Mouse (Mus musculus) forebrain, embryonic 16.5 days (tissue): ENCODE results near the gene Dpysl5. TPM values are rescaled to one million over a fixed set of nuclear protein-coding genes. Genes with fewer than 3 reads are reported as not detected.
"Not testable (repeated sequence)": the region's sequence is repeated elsewhere in the genome, so short reads cannot be mapped to it uniquely, and the experiment has no call there.

Source experiments
- ATAC-seq: fragments of 200-750 bp; cut with Nextera tagmentation; 2 replicates; pipeline ENCODE4 v1.8.0; 2017; ENCODE audit warnings: mild to moderate bottlenecking, moderate library complexity
- H3K27ac ChIP-seq: fragments of 300-500 bp; sonication (generic); 2 replicates; pipeline ENCODE4 v1.5.1; 2014; ENCODE audit warnings: low read length, control low read depth
- H3K27me3 ChIP-seq: fragments of 300-500 bp; sonication (generic); replicated peaks from 2 replicates; pipeline ENCODE4 v1.6.1; 2014; ENCODE audit warnings: low read length; ENCODE audit not compliant: control insufficient read depth, insufficient read depth
- H3K36me3 ChIP-seq: fragments of 300-500 bp; sonication (generic); 2 replicates; pipeline ENCODE4 v1.6.1; 2014; ENCODE audit not compliant: control insufficient read depth, insufficient read depth
- H3K4me1 ChIP-seq: fragments of 300-500 bp; sonication (generic); replicated peaks from 2 replicates; pipeline ENCODE4 v1.6.1; 2014; ENCODE audit warnings: low read length; ENCODE audit not compliant: control insufficient read depth, insufficient read depth
- H3K4me2 ChIP-seq: fragments of 300-500 bp; sonication (generic); 2 replicates; pipeline ENCODE4 v1.6.1; 2014; ENCODE audit warnings: mild to moderate bottlenecking, low read length, control low read depth
- H3K4me3 ChIP-seq: fragments of 300-500 bp; sonication (generic); replicated peaks from 2 replicates; pipeline ENCODE4 v1.5.1; 2014; ENCODE audit warnings: mild to moderate bottlenecking, low read length, control low read depth
- H3K9ac ChIP-seq: fragments of 300-500 bp; sonication (generic); replicated peaks from 2 replicates; pipeline ENCODE4 v1.6.1; 2014; ENCODE audit warnings: low read depth, low read length, control low read depth
- H3K9me3 ChIP-seq: fragments of 300-500 bp; sonication (generic); 2 replicates; pipeline ENCODE4 v1.6.1; 2016; ENCODE audit warnings: low read length; ENCODE audit not compliant: control insufficient read depth
- WGBS: fragments of 180-500 bp; shearing (Covaris S2); extraction: QIAGEN DNeasy Blood & Tissue Kit; methylation state at CpG from one replicate; pipeline ENCODE4 v1.1.7; 2014; 5-methylcytosine and 5-hydroxymethylcytosine counted together
- polyA plus RNA-seq: library from polyadenylated mRNA; unstranded; fragments of >200 nt; fragmentation: Nextera tagmentation; extraction: Ambion mirVana; gene quantifications from 2 replicates; pipeline ENCODE4 v1.2.1, GENCODE M21; 2015

Dpysl5 gene
- polyA plus RNA-seq, 1 experiment from 2014 or later = 278 TPM

- no peak for ATAC-seq
- no peaks in the 10 kb centered on the region for H3K27me3 ChIP-seq
These were observed 10.9 kb upstream of the Dpysl5 start for GRCm38 (mm10) chr5:30700361-30701000.

GRCm38 (mm10) chr5:30701373-30701772 is 10.0 kb upstream of the Dpysl5 start:
- not testable (repeated sequence) for H3K4me1 ChIP-seq, H3K27ac ChIP-seq, H3K9me3 ChIP-seq, H3K27me3 ChIP-seq, ATAC-seq, H3K4me3 ChIP-seq, H3K36me3 ChIP-seq, H3K4me2 ChIP-seq, H3K9ac ChIP-seq
- WGBS = 36% methylated on average over 4 of the region's 4 CpGs

More at GRCm38 (mm10) chr5:30700361-30701000, 10.9 kb upstream of the Dpysl5 start:
- no peaks in the 10 kb centered on the region for H3K4me1 ChIP-seq
- H3K27ac ChIP-seq = no peak overlapping the region
- 84% methylated on average over 8 of the region's 8 CpGs for WGBS
- no peak overlapping the region for H3K4me3 ChIP-seq
- no peak overlapping the region for H3K4me2 ChIP-seq
- H3K9ac ChIP-seq = no peak overlapping the region
- H3K36me3 ChIP-seq = no peaks in the 10 kb centered on the region
- no peaks in the 10 kb centered on the region for H3K9me3 ChIP-seq

- no peak overlapping the region for H3K9ac ChIP-seq
- no peak overlapping the region for H3K27ac ChIP-seq
- no peaks in the 10 kb centered on the region for H3K27me3 ChIP-seq
- no peaks in the 10 kb centered on the region for H3K36me3 ChIP-seq
- ATAC-seq = no peak
- WGBS = 94% methylated on average over 3 of the region's 3 CpGs
- no peaks in the 10 kb centered on the region for H3K9me3 ChIP-seq
- H3K4me3 ChIP-seq = no peak overlapping the region
- no peaks in the 10 kb centered on the region for H3K4me1 ChIP-seq
- no peak overlapping the region for H3K4me2 ChIP-seq
These were observed 9.5 kb upstream of the Dpysl5 start for GRCm38 (mm10) chr5:30701866-30702265.

GRCm38 (mm10) chr5:30709744-30710383 is 1.5 kb upstream of the Dpysl5 start:
- Histone ChIP-seq H3K4me2 (no peak overlapping the region; the same call in 1 of the 2 replicates), H3K27ac (no peak overlapping the region), H3K4me3 (no peak overlapping the region), H3K36me3 (no peaks in the 10 kb centered on the region), H3K9me3 (no peaks in the 10 kb centered on the region), H3K27me3 (no peaks in the 10 kb centered on the region), H3K9ac (no peak overlapping the region), H3K4me1 (peaks cover 14% of the 10 kb centered on the region)
- 9% methylated on average over 13 of the region's 13 CpGs for WGBS
- ATAC-seq = no peak

- peak overlapping the region; percentile 95; the same call in 1 of the 2 replicates for H3K9ac ChIP-seq
- no peak for ATAC-seq
- peaks cover 21% of the 10 kb centered on the region for H3K4me1 ChIP-seq
- no peaks in the 10 kb centered on the region for H3K27me3 ChIP-seq
- WGBS = 25% methylated on average over 8 of the region's 8 CpGs
- peak overlapping the region; percentile 78 for H3K27ac ChIP-seq
- H3K4me3 ChIP-seq = peak overlapping the region; percentile 98
- no peaks in the 10 kb centered on the region for H3K36me3 ChIP-seq
- H3K4me2 ChIP-seq = peak overlapping the region; percentile 77
- H3K9me3 ChIP-seq = no peaks in the 10 kb centered on the region
These were observed 878 bp upstream of the Dpysl5 start for GRCm38 (mm10) chr5:30710486-30710885.

- Histone ChIP-seq H3K27me3 (no peaks in the 10 kb centered on the region), H3K9me3 (no peaks in the 10 kb centered on the region), H3K9ac (peak overlapping the region; percentile 95), H3K4me3 (peak overlapping the region; percentile 98), H3K27ac (peak overlapping the region; percentile 98), H3K4me2 (peak overlapping the region; percentile 77), H3K4me1 (peaks cover 29% of the 10 kb centered on the region), H3K36me3 (peaks cover 3% of the 10 kb centered on the region; the same call in 1 of the 2 replicates)
- under 1% methylated on average over 14 of the region's 14 CpGs for WGBS
- ATAC-seq = peak; percentile 6; the same call in 1 of the 2 replicates
These were observed 632 bp downstream of the Dpysl5 start for GRCm38 (mm10) chr5:30712002-30712390.

GRCm38 (mm10) chr5:30712441-30713298 is 1.3 kb downstream of the Dpysl5 start:
- Histone ChIP-seq H3K4me1 (peaks cover 35% of the 10 kb centered on the region), H3K9me3 (no peaks in the 10 kb centered on the region), H3K36me3 (peaks cover 3% of the 10 kb centered on the region; the same call in 1 of the 2 replicates), H3K9ac (peak overlapping the region; percentile 95), H3K27ac (peak overlapping the region; percentile 98), H3K4me3 (peak overlapping the region; percentile 98), H3K4me2 (peak overlapping the region; percentile 77), H3K27me3 (no peaks in the 10 kb centered on the region)
- ATAC-seq = peak; percentile 62
- under 1% methylated on average over 42 of the region's 43 CpGs for WGBS

- Histone ChIP-seq H3K4me2 (peak overlapping the region; percentile 77), H3K9me3 (no peaks in the 10 kb centered on the region), H3K9ac (peak overlapping the region; percentile 95), H3K27ac (peak overlapping the region; percentile 98), H3K4me3 (peak overlapping the region; percentile 98), H3K27me3 (no peaks in the 10 kb centered on the region), H3K36me3 (peaks cover 3% of the 10 kb centered on the region; the same call in 1 of the 2 replicates), H3K4me1 (peaks cover 41% of the 10 kb centered on the region)
- peak; percentile 6 for ATAC-seq
- under 1% methylated on average over 20 of the region's 20 CpGs for WGBS
These were observed 1.9 kb downstream of the Dpysl5 start for GRCm38 (mm10) chr5:30713299-30713675.

GRCm38 (mm10) chr5:30713691-30714090 is 2.3 kb downstream of the Dpysl5 start:
- H3K27me3 ChIP-seq = no peaks in the 10 kb centered on the region
- peak overlapping the region; percentile 77 for H3K4me2 ChIP-seq
- H3K9me3 ChIP-seq = no peaks in the 10 kb centered on the region
- peaks cover 3% of the 10 kb centered on the region; the same call in 1 of the 2 replicates for H3K36me3 ChIP-seq
- peak overlapping the region; percentile 95 for H3K9ac ChIP-seq
- peak overlapping the region; percentile 98 for H3K4me3 ChIP-seq
- WGBS = 13% methylated on average over 11 of the region's 11 CpGs
- H3K4me1 ChIP-seq = peaks cover 45% of the 10 kb centered on the region
- peak overlapping the region; percentile 98 for H3K27ac ChIP-seq
- no peak for ATAC-seq
